Mouse (Mus musculus) heart, postnatal 0 days (tissue): ENCODE data around the gene Aes. TPM values are rescaled to one million over a fixed set of nuclear protein-coding genes. Genes with fewer than 3 reads are reported as not detected.

Source experiments
- ATAC-seq: fragments of 200-750 bp; cut with Nextera tagmentation; 2 replicates; pipeline ENCODE4 v1.8.0; 2017; ENCODE audit warnings: low read depth, moderate number of reproducible peaks, moderate library complexity; ENCODE audit not compliant: insufficient read depth
- DNase-seq: peaks from one replicate; pipeline ENCODE4 v3.0.0-alpha.2; 2016; ENCODE audit warnings: low spot score
- H3K27ac ChIP-seq: fragments of 300-500 bp; sonication (generic); 2 replicates; pipeline ENCODE4 v1.5.1; 2014; ENCODE audit warnings: low read depth, mild to moderate bottlenecking
- H3K27me3 ChIP-seq: fragments of 300-500 bp; sonication (generic); 2 replicates; pipeline ENCODE4 v1.6.1; 2014; ENCODE audit warnings: low read length, mixed read lengths; ENCODE audit not compliant: control insufficient read depth, insufficient read depth
- H3K36me3 ChIP-seq: fragments of 300-500 bp; sonication (generic); replicated peaks from 2 replicates; pipeline ENCODE4 v1.6.1; 2014; ENCODE audit warnings: low read length, mixed read lengths; ENCODE audit not compliant: control insufficient read depth, insufficient read depth
- H3K4me1 ChIP-seq: fragments of 300-500 bp; sonication (generic); 2 replicates; pipeline ENCODE4 v1.6.1; 2014; ENCODE audit warnings: antibody characterized with exemption; ENCODE audit not compliant: control insufficient read depth, insufficient read depth
- H3K4me2 ChIP-seq: fragments of 300-500 bp; sonication (generic); 2 replicates; pipeline ENCODE4 v1.6.1; 2014; ENCODE audit warnings: low read depth, mild to moderate bottlenecking, low read length, moderate library complexity
- H3K4me3 ChIP-seq: fragments of 300-500 bp; sonication (generic); 2 replicates; pipeline ENCODE4 v1.5.1; 2014; ENCODE audit warnings: low read depth, low read length
- H3K9ac ChIP-seq: fragments of 300-500 bp; sonication (generic); replicated peaks from 2 replicates; pipeline ENCODE4 v1.6.1; 2014; ENCODE audit warnings: low read depth, low read length, mixed read lengths
- H3K9me3 ChIP-seq: fragments of 300-500 bp; sonication (generic); replicated peaks from 2 replicates; pipeline ENCODE4 v1.6.1; 2016; ENCODE audit warnings: low read length; ENCODE audit not compliant: control insufficient read depth
- CTCF ChIP-seq: IDR thresholded peaks from 2 replicates; pipeline ENCODE4 v1.5.1; 2016; ENCODE audit warnings: antibody characterized with exemption, control low read depth, low read depth
- EP300 ChIP-seq: IDR thresholded peaks from 2 replicates; pipeline ENCODE4 v1.6.1; 2016; ENCODE audit warnings: antibody characterized with exemption, low read depth
- WGBS: fragments of 180-500 bp; shearing (Covaris S2); extraction: QIAGEN DNeasy Blood & Tissue Kit; methylation state at CpG from one replicate; pipeline ENCODE4 v1.1.7; 2014; 5-methylcytosine and 5-hydroxymethylcytosine counted together
- polyA plus RNA-seq: library from polyadenylated mRNA; unstranded; fragments of >200 nt; fragmentation: Nextera tagmentation; extraction: Ambion mirVana; gene quantifications from 2 replicates; pipeline ENCODE4 v1.2.1, GENCODE M21; 2015
- total RNA-seq: library from RNA; depleted of rRNA; stranded (reverse); fragments of >200 nt; gene quantifications from 2 replicates; pipeline ENCODE4 v1.2.3, GENCODE M21; 2014; ENCODE audit warnings: low replicate concordance; rRNA removed

The Aes gene
- total RNA-seq (851 and 870 TPM in 2 replicates), polyA plus RNA-seq (765 and 767 TPM in 2 replicates)

GRCm38 (mm10) chr10:81559163-81559626 is at the start of gene Aes:
TSS of gene Aes (plus strand) at chr10:81559488.
- ATAC-seq: peak; percentile 70
- Histone ChIP-seq H3K27me3 (no peaks in the 10 kb centered on the region), H3K9ac (peak within 1 kb of the TSS; percentile 95), H3K36me3 (peaks cover 11% of the 10 kb centered on the region; the same call in 1 of the 2 replicates), H3K4me1 (peaks cover 17% of the 10 kb centered on the region), H3K4me2 (peak within 1 kb of the TSS; percentile 93), H3K27ac (peak within 1 kb of the TSS; percentile 95), H3K9me3 (no peaks in the 10 kb centered on the region), H3K4me3 (peak within 1 kb of the TSS; percentile 97)
- peak; percentile 43 for DNase-seq
- under 1% methylated on average over 30 of the region's 53 CpGs for WGBS
- TF ChIP-seq CTCF (no peak), EP300 (no peak)

- TF ChIP-seq CTCF: no peak
- TF ChIP-seq EP300: no peak
- no peak overlapping the region for H3K4me2 ChIP-seq
- ATAC-seq (no peak), DNase-seq (no peak)
- no peaks in the 10 kb centered on the region for H3K9me3 ChIP-seq
- no peaks in the 10 kb centered on the region for H3K27me3 ChIP-seq
- no peak overlapping the region for H3K9ac ChIP-seq
- no peaks in the 10 kb centered on the region for H3K36me3 ChIP-seq
- H3K27ac ChIP-seq: no peak overlapping the region
- H3K4me1 ChIP-seq: no peaks in the 10 kb centered on the region
- 70% methylated on average over 14 of the region's 14 CpGs for WGBS
- no peak overlapping the region for H3K4me3 ChIP-seq
These were observed 49.0 kb upstream of the Aes start for GRCm38 (mm10) chr10:81510246-81510810.

- DNase-seq (no peak), ATAC-seq (no peak)
- Histone ChIP-seq H3K9me3 (no peaks in the 10 kb centered on the region), H3K36me3 (no peaks in the 10 kb centered on the region), H3K27ac (no peak overlapping the region), H3K4me2 (no peak overlapping the region), H3K9ac (no peak overlapping the region), H3K4me3 (no peak overlapping the region), H3K27me3 (no peaks in the 10 kb centered on the region), H3K4me1 (no peaks in the 10 kb centered on the region)
- 86% methylated on average over 5 of the region's 5 CpGs for WGBS
- TF ChIP-seq EP300 (no peak), CTCF (no peak)
These were observed 45.5 kb upstream of the Aes start for GRCm38 (mm10) chr10:81513798-81514197.

GRCm38 (mm10) chr10:81517227-81517626 is 42.1 kb upstream of the Aes start:
- 63% methylated on average over 8 of the region's 8 CpGs for WGBS

GRCm38 (mm10) chr10:81518546-81518945 is 40.7 kb upstream of the Aes start:
- H3K9me3 ChIP-seq: no peaks in the 10 kb centered on the region
- no peaks in the 10 kb centered on the region for H3K4me1 ChIP-seq
- H3K4me3 ChIP-seq: no peak overlapping the region
- WGBS: 12% methylated on average over 4 of the region's 4 CpGs
- H3K27ac ChIP-seq: no peak overlapping the region
- ATAC-seq (no peak; the same call in 1 of the 2 replicates), DNase-seq (no peak)
- no peaks in the 10 kb centered on the region for H3K27me3 ChIP-seq
- no peak overlapping the region for H3K4me2 ChIP-seq
- TF ChIP-seq EP300 (no peak), CTCF (peak; percentile 76)
- no peak overlapping the region for H3K9ac ChIP-seq
- H3K36me3 ChIP-seq: no peaks in the 10 kb centered on the region

More at GRCm38 (mm10) chr10:81517227-81517626, 42.1 kb upstream of the Aes start:
- no peak overlapping the region for H3K4me2 ChIP-seq
- H3K9me3 ChIP-seq: no peaks in the 10 kb centered on the region
- no peak overlapping the region for H3K4me3 ChIP-seq
- H3K36me3 ChIP-seq: no peaks in the 10 kb centered on the region
- H3K27ac ChIP-seq: no peak overlapping the region
- ATAC-seq (no peak), DNase-seq (no peak)
- H3K27me3 ChIP-seq: no peaks in the 10 kb centered on the region
- no peak overlapping the region for H3K9ac ChIP-seq
- H3K4me1 ChIP-seq: no peaks in the 10 kb centered on the region
- TF ChIP-seq CTCF: no peak
- TF ChIP-seq EP300: no peak
